Comparison of ENCODE assay signal across 8 mouse cellular contexts in the genomic region with DNA sequence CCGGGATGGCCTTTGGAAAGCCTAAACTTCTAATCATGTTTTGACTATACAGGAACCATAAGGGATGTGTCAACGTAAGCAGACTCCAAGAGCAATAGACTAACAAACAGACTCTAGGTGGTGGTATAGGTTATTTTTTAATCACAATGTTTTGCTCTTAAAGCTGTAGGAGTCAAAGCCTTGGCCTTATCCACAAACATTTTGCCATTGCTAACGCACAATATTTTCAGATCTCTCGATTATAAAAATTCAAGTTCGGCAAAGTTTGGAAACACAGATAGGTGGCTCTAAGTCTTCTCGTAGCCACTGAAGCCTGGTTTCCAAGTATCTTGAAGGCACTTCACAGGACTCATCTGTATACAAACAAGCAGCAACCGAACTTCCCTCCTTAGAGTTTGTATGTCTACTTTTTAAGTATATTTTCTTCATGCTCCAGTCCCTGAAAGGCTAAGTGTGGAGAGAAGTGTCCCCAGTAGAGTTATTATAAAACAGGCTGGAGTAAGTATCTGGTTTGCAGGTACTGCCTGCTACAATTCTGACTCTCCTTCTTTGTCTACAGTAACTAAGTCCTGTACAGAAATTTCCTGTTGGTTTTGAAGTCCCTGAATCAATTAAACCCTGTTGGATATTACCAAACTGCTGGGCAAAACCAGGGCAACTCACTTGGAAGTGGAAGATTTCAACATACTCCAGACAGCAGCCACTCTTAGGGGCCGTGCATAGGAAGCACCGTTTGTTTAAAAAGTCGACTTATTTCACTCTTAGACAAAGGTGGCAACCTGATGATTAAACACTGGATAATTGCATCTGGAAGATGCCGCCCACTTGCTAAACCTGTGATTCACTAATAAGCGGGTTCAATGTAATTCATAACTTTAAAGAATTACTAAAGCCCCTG. TPM values are rescaled to one million over a fixed set of nuclear protein-coding genes. Genes with fewer than 3 reads are reported as not detected.
DNase-seq lines count a peak whose midpoint lies in the region; ATAC-seq and TF ChIP-seq lines count a peak whose summit lies in the region.

No protein-coding gene starts in this region.

- no peaks in the 10 kb centered on the region for H3K9me3 ChIP-seq in heart, embryonic 15.5 days (replicated peaks)
- no peaks in the 10 kb centered on the region for H3K9me3 ChIP-seq in forebrain, embryonic 15.5 days
- no peaks in the 10 kb centered on the region for H3K9me3 ChIP-seq in liver, embryonic 14.5 days (ENCODE audit: control insufficient read depth, low read length)

- no peak for ATAC-seq in heart, embryonic 15.5 days (replicated peaks; ENCODE audit: insufficient number of reproducible peaks, insufficient read depth, low FRiP score, low read depth)
- ATAC-seq in forebrain, embryonic 15.5 days (replicated peaks), result no peak
- ATAC-seq in liver, embryonic 14.5 days (ENCODE audit: insufficient read depth), result no peak

- peak overlapping the region; percentile 84 for H3K9ac ChIP-seq in heart, embryonic 15.5 days
- H3K9ac ChIP-seq in forebrain, embryonic 15.5 days (replicated peaks), result peak overlapping the region; percentile 83; the same call in 1 of the 2 replicates
- H3K9ac ChIP-seq in liver, embryonic 14.5 days (replicated peaks), result peak overlapping the region; percentile 95

- DNase-seq in heart, postnatal 4 days, result no peak
- DNase-seq in Muller cell, postnatal 12 days (ENCODE audit: inconsistent ontology term), result peak; percentile 29
- DNase-seq in liver, embryonic 14.5 days (ENCODE audit: low read depth in 3 of 3, low spot score in 3 of 3), result peak in 1 of 3 experiments; percentile 44
- no peak for DNase-seq in urinary bladder, postnatal 4 days (ENCODE audit: low spot score in 2 of 2)
- DNase-seq in right cerebral cortex, postnatal 36 days (ENCODE audit: low spot score in 2 of 2), result no peak
- DNase-seq in right cerebral cortex, postnatal 25 days, result no peak

- H3K27me3 ChIP-seq in heart, embryonic 15.5 days, result no peaks in the 10 kb centered on the region
- 0 out of 2 replicates have a peak, but pooled peaks cover 4% of the 10 kb centered on the region for H3K27me3 ChIP-seq in forebrain, embryonic 15.5 days
- H3K27me3 ChIP-seq in liver, embryonic 14.5 days (ENCODE audit: control insufficient read depth, insufficient read depth, low read length), result no peaks in the 10 kb centered on the region

- no peak for TF ChIP-seq CTCF in liver, embryonic 14.5 days (IDR thresholded peaks at IDR 0.05; ENCODE audit: low read depth)

- peak overlapping the region; percentile 25; the same call in 1 of the 2 replicates for H3K27ac ChIP-seq in heart, embryonic 15.5 days
- H3K27ac ChIP-seq in forebrain, embryonic 15.5 days (replicated peaks), result no peak overlapping the region
- peak overlapping the region; percentile 86 for H3K27ac ChIP-seq in liver, embryonic 14.5 days

- H3K4me1 ChIP-seq in heart, embryonic 15.5 days (replicated peaks), result peaks cover 30% of the 10 kb centered on the region
- H3K4me1 ChIP-seq in forebrain, embryonic 15.5 days, result peaks cover 30% of the 10 kb centered on the region
- peaks cover 30 to 31% of the 10 kb centered on the region in 2 experiments for H3K4me1 ChIP-seq in liver, embryonic 14.5 days (replicated peaks; ENCODE audit: control insufficient read depth in 2 of 2, insufficient read depth in 2 of 2, low read length in 1 of 2)

- H3K4me2 ChIP-seq in heart, embryonic 15.5 days, result peak overlapping the region; percentile 74
- H3K4me2 ChIP-seq in forebrain, embryonic 15.5 days (replicated peaks), result peak overlapping the region; percentile 68
- H3K4me2 ChIP-seq in liver, embryonic 14.5 days (ENCODE audit: low read depth), result peak overlapping the region; percentile 98

- H3K36me3 ChIP-seq in heart, embryonic 15.5 days, result no peaks in the 10 kb centered on the region
- H3K36me3 ChIP-seq in forebrain, embryonic 15.5 days, result no peaks in the 10 kb centered on the region
- peaks cover 5% of the 10 kb centered on the region for H3K36me3 ChIP-seq in liver, embryonic 14.5 days (replicated peaks; ENCODE audit: control insufficient read depth, insufficient read depth, low read depth)

- WGBS in heart, embryonic 15.5 days, result 34% methylated on average over 12 of the region's 12 CpGs
- WGBS in forebrain, embryonic 15.5 days, result 41% methylated on average over 12 of the region's 12 CpGs
- WGBS in liver, embryonic 14.5 days (ENCODE audit: insufficient replicate concordance), result 11% methylated on average over 12 of the region's 12 CpGs

- peak overlapping the region; percentile 83 for H3K4me3 ChIP-seq in heart, embryonic 15.5 days
- peak overlapping the region; percentile 78 for H3K4me3 ChIP-seq in forebrain, embryonic 15.5 days
- H3K4me3 ChIP-seq in liver, embryonic 14.5 days (ENCODE audit: insufficient read depth in 1 of 2, low read depth in 2 of 2, low read length in 2 of 2), result peak overlapping the region; percentile 91 to 93

- no peak for TF ChIP-seq EP300 in liver, embryonic 14.5 days (IDR thresholded peaks at IDR 0.05; ENCODE audit: low read depth)

RNA-seq across cellular contexts. Expression of gene Nrip1, which starts 2.7 kb away (rescaled TPM):
- 19.1 and 26.1 TPM in 2 replicates for polyA plus RNA-seq in heart, embryonic 15.5 days (2015; fragmentation: Nextera tagmentation; extraction: Ambion mirVana)
- total RNA-seq in heart, postnatal 4 days (2021), result 10 to 100 TPM; 24.3 to 25.7 TPM
- polyA plus RNA-seq in forebrain, embryonic 15.5 days (2015; fragmentation: Nextera tagmentation; extraction: Ambion mirVana), result 35.7 and 41.4 TPM in 2 replicates
- 2.5 and 3.5 TPM in 2 replicates for polyA plus RNA-seq in liver, embryonic 14.5 days (2012; rRNA removed)
- polyA plus RNA-seq in liver, embryonic 14.5 days (2014; fragmentation: Nextera tagmentation; extraction: Ambion mirVana), result 11.7 and 15.5 TPM in 2 replicates
